Mouse (Mus musculus) heart, adult 2 months (tissue): ENCODE measurements around the gene Tspo2.

ENCODE experiments used
- CTCF ChIP-seq: fragments of 200-600 bp; IDR thresholded peaks from 2 replicates; pipeline ENCODE4 v1.8.1; 2022; ENCODE audit warnings: antibody characterized with exemption, mild to moderate bottlenecking, moderate library complexity
- EP300 ChIP-seq: fragments of 200-500 bp; IDR thresholded peaks from 2 replicates; pipeline ENCODE4 v1.6.1; 2011; ENCODE audit warnings: low read depth, low read length, control low read depth; ENCODE audit not compliant: insufficient read depth
- POLR2A ChIP-seq: fragments of 200-500 bp; IDR thresholded peaks from 2 replicates; pipeline ENCODE4 v1.6.1; 2011; ENCODE audit warnings: mild to moderate bottlenecking, low read depth, low read length, control low read depth; ENCODE audit not compliant: insufficient read depth

DNA sequence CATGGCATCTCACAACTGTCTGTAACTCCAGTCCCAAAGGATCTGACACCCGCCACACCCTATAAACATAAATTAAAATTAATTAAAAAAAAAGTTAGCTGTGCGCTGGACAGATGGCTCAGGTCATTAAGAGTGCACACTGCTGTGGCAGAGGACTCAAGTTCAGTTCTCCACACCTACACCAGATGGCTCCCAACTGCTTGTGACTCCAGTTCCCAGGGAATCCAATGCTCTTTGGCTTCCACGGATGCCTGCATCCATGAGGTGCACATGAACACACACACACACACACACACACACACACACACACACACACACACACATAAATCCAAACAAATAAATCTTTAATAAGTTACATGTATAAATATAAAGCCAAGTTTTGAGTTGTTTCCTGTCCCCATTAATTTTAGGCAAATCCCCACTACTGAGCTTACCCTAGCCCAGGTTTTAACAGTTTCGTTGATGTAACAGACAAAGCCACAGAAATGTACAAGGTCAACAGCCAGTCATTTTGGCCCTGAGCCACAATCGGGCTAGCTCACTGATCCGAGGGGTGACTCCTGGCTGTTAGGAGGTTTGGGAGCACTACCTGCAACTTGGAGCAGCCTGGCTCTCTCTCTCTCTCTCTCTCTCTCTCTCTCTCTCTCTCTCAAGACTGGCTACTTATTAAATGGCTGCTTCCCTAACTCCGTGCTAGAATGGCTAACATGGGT, 8.4 kb downstream of the Tspo2 start:
- TF ChIP-seq CTCF (no peak; the same call in 1 of the 2 replicates), EP300 (no peak), POLR2A (no peak)
